In the genomic region with DNA sequence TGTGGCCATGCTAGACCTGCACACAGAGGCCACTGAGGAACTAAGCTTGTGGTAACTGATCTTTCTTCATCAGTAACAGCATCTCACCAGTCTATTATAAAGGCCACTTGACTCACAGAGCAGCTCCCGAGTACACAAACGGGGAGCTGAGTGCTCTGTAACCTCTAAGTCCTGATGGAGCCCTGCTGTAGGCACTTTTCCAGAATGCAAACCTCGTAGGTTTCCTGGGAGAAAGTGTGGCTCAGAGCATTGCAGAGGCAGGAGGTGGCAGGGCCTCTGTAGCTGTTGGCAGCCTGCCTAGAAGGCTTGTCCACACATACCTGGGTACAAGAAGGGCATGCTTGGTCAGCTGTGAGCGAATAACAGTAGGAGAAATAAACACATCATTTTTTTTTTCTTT, we compare ENCODE assay signal across 8 mouse cellular contexts. TPM values are rescaled to one million over a fixed set of nuclear protein-coding genes. Genes with fewer than 3 reads are reported as not detected.
DNase-seq lines count a peak whose midpoint lies in the region; ATAC-seq and TF ChIP-seq lines count a peak whose summit lies in the region.

No protein-coding gene starts in this region.

- WGBS in heart, embryonic 15.5 days = 6% methylated on average over 4 of the region's 4 CpGs
- WGBS in kidney, postnatal 0 days = 7% methylated on average over 4 of the region's 4 CpGs
- WGBS in midbrain, embryonic 15.5 days = 17% methylated on average over 4 of the region's 4 CpGs

- H3K9ac ChIP-seq in heart, embryonic 15.5 days = no peak overlapping the region
- H3K9ac ChIP-seq in kidney, postnatal 0 days (ENCODE audit: low read depth, low read length) = no peak overlapping the region
- H3K9ac ChIP-seq in midbrain, embryonic 15.5 days = no peak overlapping the region

- no peaks in the 10 kb centered on the region for H3K36me3 ChIP-seq in heart, embryonic 15.5 days
- no peaks in the 10 kb centered on the region for H3K36me3 ChIP-seq in kidney, postnatal 0 days (ENCODE audit: insufficient read depth, low read length)
- no peaks in the 10 kb centered on the region for H3K36me3 ChIP-seq in midbrain, embryonic 15.5 days (replicated peaks)

- H3K27ac ChIP-seq in heart, embryonic 15.5 days = peak overlapping the region; percentile 42; the same call in 1 of the 2 replicates
- no peak overlapping the region for H3K27ac ChIP-seq in kidney, postnatal 0 days
- H3K27ac ChIP-seq in midbrain, embryonic 15.5 days = peak overlapping the region; percentile 70

- H3K9me3 ChIP-seq in heart, embryonic 15.5 days (replicated peaks) = no peaks in the 10 kb centered on the region
- no peaks in the 10 kb centered on the region for H3K9me3 ChIP-seq in kidney, postnatal 0 days (replicated peaks; ENCODE audit: low read length)
- H3K9me3 ChIP-seq in midbrain, embryonic 15.5 days = no peaks in the 10 kb centered on the region

- no peak overlapping the region for H3K4me3 ChIP-seq in heart, embryonic 15.5 days
- H3K4me3 ChIP-seq in kidney, postnatal 0 days (replicated peaks; ENCODE audit: low read depth, low read length) = no peak overlapping the region
- no peak overlapping the region for H3K4me3 ChIP-seq in midbrain, embryonic 15.5 days

- peak overlapping the region; percentile 45 for H3K4me2 ChIP-seq in heart, embryonic 15.5 days
- H3K4me2 ChIP-seq in kidney, postnatal 0 days (ENCODE audit: low read length) = no peak overlapping the region
- peak overlapping the region; percentile 16; the same call in 1 of the 2 replicates for H3K4me2 ChIP-seq in midbrain, embryonic 15.5 days

- no peak for DNase-seq in heart, adult 11 months
- DNase-seq in brain, adult 2 months (ENCODE audit: low read depth, low spot score) = peak; percentile 56
- peak; percentile 34 for DNase-seq in kidney, postnatal 0 days (ENCODE audit: low spot score)
- no peak for DNase-seq in right cerebral cortex, adult 18-20 months
- DNase-seq in layer of hippocampus, adult 9-10 months (ENCODE audit: low spot score) = no peak
- DNase-seq in spleen, postnatal 10 days (ENCODE audit: low spot score in 2 of 2) = no peak

- no peaks in the 10 kb centered on the region for H3K27me3 ChIP-seq in heart, embryonic 15.5 days
- H3K27me3 ChIP-seq in kidney, postnatal 0 days (ENCODE audit: insufficient read depth, low read length) = no peaks in the 10 kb centered on the region
- H3K27me3 ChIP-seq in midbrain, embryonic 15.5 days (replicated peaks) = 0 out of 2 replicates have a peak, but pooled peaks cover 6% of the 10 kb centered on the region

- TF ChIP-seq CTCF in kidney, postnatal 0 days (IDR thresholded peaks at IDR 0.05; ENCODE audit: low read depth) = no peak

- no peak; the same call in 1 of the 2 replicates for ATAC-seq in heart, embryonic 15.5 days (replicated peaks; ENCODE audit: insufficient number of reproducible peaks, insufficient read depth, low FRiP score, low read depth)
- ATAC-seq in kidney, postnatal 0 days (replicated peaks; ENCODE audit: low FRiP score, low read depth) = peak; percentile 71; the same call in 1 of the 2 replicates
- ATAC-seq in midbrain, embryonic 15.5 days (replicated peaks) = peak; percentile 22; the same call in 1 of the 2 replicates

- peaks cover 13% of the 10 kb centered on the region for H3K4me1 ChIP-seq in heart, embryonic 15.5 days (replicated peaks)
- 0 out of 2 replicates have a peak, but pooled peaks cover 6% of the 10 kb centered on the region for H3K4me1 ChIP-seq in kidney, postnatal 0 days (replicated peaks; ENCODE audit: insufficient read depth, low read length)
- H3K4me1 ChIP-seq in midbrain, embryonic 15.5 days = peaks cover 24% of the 10 kb centered on the region

RNA-seq across cellular contexts. Expression of a gene that starts 27.7 kb away (rescaled TPM):
- polyA plus RNA-seq in heart, embryonic 15.5 days (2015; fragmentation: Nextera tagmentation; extraction: Ambion mirVana) = 0.04 TPM in 1 of 2 replicates, not detected in the other
- not detected in 2 replicates for polyA plus RNA-seq in kidney, postnatal 0 days (2015; fragmentation: Nextera tagmentation; extraction: Ambion mirVana)
- 0.31 and 0.41 TPM in 2 replicates for polyA plus RNA-seq in midbrain, embryonic 15.5 days (2015; fragmentation: Nextera tagmentation; extraction: Ambion mirVana)

Comparison
In these comparisons a context has a peak if more than half of its experiments do, and no peak if none do; other contexts are left out.
1. DNase-seq: peak in brain, adult 2 months (single experiment) and kidney, postnatal 0 days (single experiment); none in heart, adult 11 months (single experiment), right cerebral cortex, adult 18-20 months (single experiment), layer of hippocampus, adult 9-10 months (single experiment) and spleen, postnatal 10 days (0 of 2).